Mouse (Mus musculus): ENCODE measurements at regions not wholly inside any gene's neighbourhood (a gene's known extent, or its start where the extent isn't known, plus 50 kb on each side); places are given as distances from the start of the nearest gene placed in this dataset.
A peak's percentile ranks its signal among the peaks of the same experiment; 100 is the strongest.

DNA sequence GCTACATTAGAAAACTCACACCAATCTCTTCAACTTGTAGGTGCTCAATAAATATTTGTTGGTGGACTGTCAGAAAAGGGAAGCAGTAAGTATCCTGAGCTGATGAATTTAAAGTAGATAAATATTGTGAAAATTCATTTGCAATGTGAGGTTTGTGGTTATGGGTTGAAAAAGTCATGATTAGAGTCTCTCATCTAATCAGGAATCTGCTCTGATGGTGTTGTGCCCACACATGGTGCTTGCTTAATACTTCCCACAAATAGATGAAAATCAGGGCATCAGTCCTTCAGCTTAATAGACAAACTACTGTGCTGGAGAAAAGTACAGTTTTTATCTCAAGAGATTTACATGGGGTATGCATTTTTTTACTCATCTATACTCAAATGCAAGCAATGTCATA lies 59.9 kb downstream of the S1pr1 start:
- Histone ChIP-seq H3K4me1 (no peaks in the 10 kb centered on the region), H3K9me3 (no peaks in the 10 kb centered on the region), H3K27me3 (no peaks in the 10 kb centered on the region), H3K9ac (no peak overlapping the region), H3K36me3 (no peaks in the 10 kb centered on the region), H3K27ac (no peak overlapping the region), H3K4me3 (no peak overlapping the region), H3K4me2 (replicated peaks) (no peak overlapping the region)
- ATAC-seq (ENCODE audit: insufficient number of reproducible peaks, insufficient read depth, low FRiP score, low TSS enrichment): no peak

DNA sequence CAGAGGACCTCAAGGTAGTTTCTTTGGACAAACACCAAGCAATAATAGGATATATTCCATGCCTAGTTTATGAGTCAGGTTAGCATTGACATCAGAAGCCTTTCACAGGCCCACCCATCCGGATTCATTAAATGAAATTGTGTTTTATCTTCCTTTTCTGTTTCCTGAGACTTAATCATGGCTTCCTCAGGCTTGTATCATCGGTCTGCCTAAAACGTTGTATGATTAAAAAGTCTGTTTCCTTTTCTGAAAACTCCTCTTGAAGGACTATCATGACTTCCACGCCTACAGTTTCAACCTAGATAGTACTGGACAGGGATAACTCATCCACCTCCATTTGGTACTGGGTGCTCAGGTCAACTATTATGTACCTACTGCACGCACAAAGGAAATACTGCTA lies 62.6 kb downstream of the S1pr1 start:
- Histone ChIP-seq H3K9me3 (no peaks in the 10 kb centered on the region), H3K36me3 (no peaks in the 10 kb centered on the region), H3K4me1 (peaks cover 8% of the 10 kb centered on the region; the same call in 1 of the 2 replicates), H3K27ac (no peak overlapping the region), H3K9ac (no peak overlapping the region), H3K4me2 (replicated peaks) (no peak overlapping the region), H3K4me3 (no peak overlapping the region), H3K27me3 (no peaks in the 10 kb centered on the region)
- WGBS: 87% methylated on average over 5 of the region's 5 CpGs
- no peak for ATAC-seq (ENCODE audit: insufficient number of reproducible peaks, insufficient read depth, low FRiP score, low TSS enrichment)

DNA sequence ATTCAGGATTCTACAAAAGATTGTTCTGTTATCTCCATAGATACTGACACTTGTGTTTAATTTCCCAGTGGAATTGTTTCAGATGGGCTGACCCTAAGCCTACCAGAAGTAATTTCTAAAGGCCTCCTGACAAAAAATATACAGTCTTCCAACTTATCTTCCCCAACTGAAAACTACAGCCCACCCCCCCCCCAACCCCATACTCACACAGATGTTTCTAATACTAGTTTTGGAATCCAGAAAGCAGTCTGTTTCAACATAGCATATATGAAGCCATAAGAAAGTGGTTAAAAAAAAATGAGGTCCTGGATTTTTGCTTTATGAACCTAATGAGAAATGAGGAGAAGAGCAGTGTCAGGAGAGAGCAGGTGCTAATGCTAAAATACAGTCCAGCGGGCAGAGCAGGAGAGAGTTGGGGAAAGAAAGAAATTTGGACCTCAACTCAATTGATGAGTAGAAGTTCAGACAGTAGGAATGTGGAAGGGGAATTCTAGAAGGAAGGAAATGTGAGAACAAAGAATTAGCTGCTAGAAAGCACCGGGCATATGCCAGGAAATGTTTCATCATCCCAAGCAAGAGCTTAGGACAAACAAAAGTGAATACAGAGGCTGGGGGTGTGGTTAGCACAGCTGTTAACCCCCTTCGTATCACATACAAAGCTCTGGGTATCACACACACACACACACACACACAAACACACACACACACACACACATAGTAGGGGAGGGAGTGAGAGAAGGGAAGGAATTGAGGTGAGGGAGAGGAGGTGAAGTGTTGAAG lies 65.3 kb downstream of the S1pr1 start:
- Histone ChIP-seq H3K27me3 (no peaks in the 10 kb centered on the region), H3K9me3 (no peaks in the 10 kb centered on the region), H3K4me2 (replicated peaks) (no peak overlapping the region), H3K36me3 (no peaks in the 10 kb centered on the region), H3K9ac (no peak overlapping the region), H3K27ac (no peak overlapping the region), H3K4me3 (no peak overlapping the region), H3K4me1 (peaks cover 8% of the 10 kb centered on the region; the same call in 1 of the 2 replicates)
- no peak for ATAC-seq (ENCODE audit: insufficient number of reproducible peaks, insufficient read depth, low FRiP score, low TSS enrichment)
- 32% methylated on average over 3 of the region's 3 CpGs for WGBS

GRCm38 (mm10) chr3:115646993-115647392 lies 67.9 kb downstream of the S1pr1 start:
- Histone ChIP-seq H3K4me2 (replicated peaks) (no peak overlapping the region), H3K27me3 (no peaks in the 10 kb centered on the region), H3K27ac (no peak overlapping the region), H3K9ac (no peak overlapping the region), H3K4me1 (peaks cover 10% of the 10 kb centered on the region), H3K4me3 (no peak overlapping the region), H3K9me3 (no peaks in the 10 kb centered on the region), H3K36me3 (no peaks in the 10 kb centered on the region)
- WGBS: 62% methylated on average over 7 of the region's 7 CpGs
- no peak for ATAC-seq (ENCODE audit: insufficient number of reproducible peaks, insufficient read depth, low FRiP score, low TSS enrichment)

DNA sequence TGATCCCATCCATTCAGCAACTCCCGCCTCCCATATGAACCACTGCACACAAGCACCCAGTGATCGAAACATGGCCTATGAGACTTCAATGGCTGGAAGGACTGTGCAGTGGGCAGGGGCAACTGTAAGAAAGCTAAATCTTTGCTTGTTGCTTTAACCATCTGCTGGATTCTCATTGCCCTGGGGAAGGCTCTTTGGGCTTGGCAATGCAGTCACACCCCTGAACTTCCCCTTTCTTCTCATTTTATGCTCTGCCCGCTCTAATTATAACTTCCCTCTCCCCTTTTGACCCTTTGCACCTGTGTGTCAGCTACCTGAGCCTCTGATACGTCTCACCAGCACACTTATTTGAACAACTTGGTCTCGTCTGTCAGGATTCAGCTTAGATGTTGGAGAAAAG lies 70.6 kb downstream of the S1pr1 start:
- WGBS: 71% methylated on average over 5 of the region's 5 CpGs
- no peaks in the 10 kb centered on the region for H3K9me3 ChIP-seq
- H3K36me3 ChIP-seq: no peaks in the 10 kb centered on the region
- no peak overlapping the region for H3K4me2 ChIP-seq (replicated peaks)
- ATAC-seq (ENCODE audit: insufficient number of reproducible peaks, insufficient read depth, low FRiP score, low TSS enrichment): no peak
- H3K27ac ChIP-seq: no peak overlapping the region
- H3K9ac ChIP-seq: no peak overlapping the region
- H3K4me1 ChIP-seq: peaks cover 6% of the 10 kb centered on the region
- H3K27me3 ChIP-seq: no peaks in the 10 kb centered on the region
- no peak overlapping the region for H3K4me3 ChIP-seq

GRCm38 (mm10) chr3:115642846-115643260 lies 72.0 kb downstream of the S1pr1 start:
- peak overlapping the region; percentile 47; the same call in 1 of the 2 replicates for H3K9ac ChIP-seq
- H3K4me3 ChIP-seq: peak overlapping the region; percentile 43
- no peaks in the 10 kb centered on the region for H3K36me3 ChIP-seq
- WGBS: 8% methylated on average over 11 of the region's 11 CpGs
- no peaks in the 10 kb centered on the region for H3K27me3 ChIP-seq
- H3K9me3 ChIP-seq: no peaks in the 10 kb centered on the region
- peak overlapping the region; percentile 67 for H3K27ac ChIP-seq
- peak overlapping the region; percentile 54 for H3K4me2 ChIP-seq (replicated peaks)
- ATAC-seq (ENCODE audit: insufficient number of reproducible peaks, insufficient read depth, low FRiP score, low TSS enrichment): no peak
- H3K4me1 ChIP-seq: peaks cover 4% of the 10 kb centered on the region; the same call in 1 of the 2 replicates

GRCm38 (mm10) chr3:115642001-115642845 lies 72.6 kb downstream of the S1pr1 start:
- Histone ChIP-seq H3K36me3 (no peaks in the 10 kb centered on the region), H3K9ac (peak overlapping the region; percentile 47), H3K27ac (peak overlapping the region; percentile 67), H3K4me1 (peaks cover 4% of the 10 kb centered on the region; the same call in 1 of the 2 replicates), H3K4me3 (peak overlapping the region; percentile 43), H3K4me2 (replicated peaks) (peak overlapping the region; percentile 54), H3K27me3 (no peaks in the 10 kb centered on the region), H3K9me3 (no peaks in the 10 kb centered on the region)
- peak; percentile 74; the same call in 1 of the 2 replicates for ATAC-seq (ENCODE audit: insufficient number of reproducible peaks, insufficient read depth, low FRiP score, low TSS enrichment)
- 6% methylated on average over 26 of the region's 26 CpGs for WGBS

- Histone ChIP-seq H3K4me2 (replicated peaks) (no peak overlapping the region), H3K27ac (no peak overlapping the region), H3K4me1 (peaks cover 4% of the 10 kb centered on the region; the same call in 1 of the 2 replicates), H3K27me3 (no peaks in the 10 kb centered on the region), H3K9me3 (no peaks in the 10 kb centered on the region), H3K4me3 (no peak overlapping the region), H3K36me3 (no peaks in the 10 kb centered on the region), H3K9ac (no peak overlapping the region)
- no peak for ATAC-seq (ENCODE audit: insufficient number of reproducible peaks, insufficient read depth, low FRiP score, low TSS enrichment)
- WGBS: 40% methylated on average over 6 of the region's 6 CpGs
Observed at GRCm38 (mm10) chr3:115641411-115641810, 73.5 kb downstream of the S1pr1 start.

DNA sequence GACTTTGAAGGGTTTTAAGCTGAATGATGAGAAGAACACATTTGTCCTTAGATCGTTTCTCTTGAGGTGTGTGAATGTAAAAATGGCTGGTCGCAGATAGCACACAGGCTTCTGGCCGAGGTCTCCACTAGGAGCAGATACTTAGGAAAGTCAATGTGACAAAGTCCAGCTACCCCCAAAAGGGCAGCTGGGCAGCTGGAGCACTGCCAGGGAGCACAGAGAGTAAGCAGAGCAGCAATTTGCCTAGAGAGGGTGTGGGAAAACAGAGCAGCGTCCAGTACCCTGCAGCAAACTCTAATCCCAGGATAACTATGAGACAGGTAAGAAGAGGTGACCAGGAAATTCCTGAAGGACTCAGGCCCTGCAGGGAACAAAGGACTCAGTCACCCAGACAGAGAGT lies 79.4 kb downstream of the S1pr1 start:
- Histone ChIP-seq H3K27ac (no peak overlapping the region), H3K4me3 (no peak overlapping the region), H3K36me3 (no peaks in the 10 kb centered on the region), H3K9me3 (no peaks in the 10 kb centered on the region), H3K4me1 (no peaks in the 10 kb centered on the region), H3K9ac (no peak overlapping the region), H3K4me2 (replicated peaks) (no peak overlapping the region), H3K27me3 (no peaks in the 10 kb centered on the region)
- 85% methylated on average over 4 of the region's 4 CpGs for WGBS
- ATAC-seq (ENCODE audit: insufficient number of reproducible peaks, insufficient read depth, low FRiP score, low TSS enrichment): no peak

GRCm38 (mm10) chr3:115635081-115635480 lies 79.8 kb downstream of the S1pr1 start:
- ATAC-seq (ENCODE audit: insufficient number of reproducible peaks, insufficient read depth, low FRiP score, low TSS enrichment): no peak
- Histone ChIP-seq H3K27me3 (no peaks in the 10 kb centered on the region), H3K4me2 (replicated peaks) (no peak overlapping the region), H3K27ac (no peak overlapping the region), H3K36me3 (no peaks in the 10 kb centered on the region), H3K4me3 (no peak overlapping the region), H3K4me1 (no peaks in the 10 kb centered on the region), H3K9me3 (no peaks in the 10 kb centered on the region), H3K9ac (no peak overlapping the region)
- 78% methylated on average over 5 of the region's 5 CpGs for WGBS

- no peak for ATAC-seq (ENCODE audit: insufficient number of reproducible peaks, insufficient read depth, low FRiP score, low TSS enrichment)
- Histone ChIP-seq H3K9ac (no peak overlapping the region), H3K4me1 (no peaks in the 10 kb centered on the region), H3K4me3 (no peak overlapping the region), H3K27ac (no peak overlapping the region), H3K27me3 (no peaks in the 10 kb centered on the region), H3K36me3 (no peaks in the 10 kb centered on the region), H3K4me2 (replicated peaks) (no peak overlapping the region), H3K9me3 (no peaks in the 10 kb centered on the region)
- WGBS: 63% methylated on average over 4 of the region's 4 CpGs
Observed at GRCm38 (mm10) chr3:115632417-115632743, 82.5 kb downstream of the S1pr1 start.
